Mouse (Mus musculus): ENCODE measurements around the gene Ifi214.

The Ifi214 gene

GRCm38 (mm10) chr1:173535791-173536190 lies at the start of gene Ifi214:
TSS of gene Ifi214 (minus strand) at chr1:173535957.
- WGBS: 88% methylated on average over 3 of the region's 3 CpGs

GRCm38 (mm10) chr1:173579921-173580585 lies 44.3 kb upstream of the Ifi214 start:
- WGBS: 93% methylated on average over 26 of the region's 26 CpGs

GRCm38 (mm10) chr1:173579079-173579478 lies 43.3 kb upstream of the Ifi214 start:
- 88% methylated on average over 9 of the region's 9 CpGs for WGBS

DNA sequence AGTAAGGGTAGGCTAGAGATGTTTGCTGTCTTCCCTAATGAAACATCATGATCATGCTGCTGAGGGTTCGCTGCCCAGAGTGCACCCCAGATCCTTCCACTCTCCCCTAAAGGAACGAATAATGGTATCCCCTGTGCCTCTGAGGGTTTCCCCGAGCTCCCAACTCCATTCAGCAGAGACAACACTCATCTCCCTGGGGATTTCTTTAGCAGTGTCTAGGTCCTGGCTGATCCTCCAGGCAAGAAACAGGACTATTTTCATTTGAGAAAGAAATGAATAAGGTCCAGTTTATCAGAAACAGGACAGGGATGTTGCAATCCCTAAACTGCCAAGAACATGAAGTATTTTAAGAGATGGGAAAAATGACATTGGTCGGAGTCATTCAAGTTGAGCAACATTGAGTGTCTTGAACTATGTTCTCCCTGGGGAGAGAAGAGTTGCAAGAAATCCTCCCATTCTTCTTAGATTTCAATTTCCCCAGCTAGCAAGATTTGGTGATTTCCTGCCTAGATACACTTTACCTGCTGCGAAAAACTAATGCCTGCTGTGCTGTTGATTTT lies 14.8 kb upstream of the Ifi214 start:
- 86% methylated on average over 5 of the region's 5 CpGs for WGBS

DNA sequence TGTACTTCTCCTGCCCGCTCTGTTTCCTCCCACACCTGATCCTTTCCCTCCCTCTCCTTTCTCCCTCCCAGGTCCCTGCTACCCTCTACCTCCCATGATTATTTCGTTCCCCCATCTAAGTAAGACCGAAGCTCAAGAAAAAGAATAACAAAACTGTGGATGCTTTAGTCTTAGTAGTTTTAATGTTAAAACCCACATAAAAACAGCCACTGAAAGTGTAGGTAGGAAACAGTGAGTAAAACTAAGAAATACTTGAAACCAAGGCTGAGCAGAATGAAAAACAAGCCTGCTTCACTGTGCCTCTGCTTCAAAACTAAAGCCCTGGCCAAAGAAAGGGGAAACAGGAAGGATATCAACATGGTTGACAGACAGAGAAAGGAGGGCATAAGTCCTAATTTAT lies 13.0 kb upstream of the Ifi214 start:
- 93% methylated on average over 3 of the region's 3 CpGs for WGBS

DNA sequence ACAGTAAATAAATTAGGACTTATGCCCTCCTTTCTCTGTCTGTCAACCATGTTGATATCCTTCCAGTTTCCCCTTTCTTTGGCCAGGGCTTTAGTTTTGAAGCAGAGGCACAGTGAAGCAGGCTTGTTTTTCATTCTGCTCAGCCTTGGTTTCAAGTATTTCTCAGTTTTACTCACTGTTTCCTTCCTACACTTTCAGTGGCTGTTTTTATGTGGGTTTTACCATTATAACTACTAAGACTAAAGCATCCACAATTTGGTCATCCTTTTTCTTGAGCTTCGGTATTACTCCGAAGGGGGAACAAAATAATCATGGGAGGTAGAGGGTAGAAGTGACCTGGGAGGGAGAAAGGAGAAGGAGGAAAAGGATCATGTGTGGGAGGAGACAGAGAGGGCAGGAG lies 25.2 kb downstream of the Ifi214 start:
- 100% methylated on average over 2 of the region's 2 CpGs for WGBS

- 79% methylated on average over 3 of the region's 3 CpGs for WGBS
Observed at GRCm38 (mm10) chr1:173490812-173491480, 44.8 kb downstream of the Ifi214 start, which contains the start of gene Ifi206. TSS of gene Ifi206 (minus strand) at chr1:173491041.

DNA sequence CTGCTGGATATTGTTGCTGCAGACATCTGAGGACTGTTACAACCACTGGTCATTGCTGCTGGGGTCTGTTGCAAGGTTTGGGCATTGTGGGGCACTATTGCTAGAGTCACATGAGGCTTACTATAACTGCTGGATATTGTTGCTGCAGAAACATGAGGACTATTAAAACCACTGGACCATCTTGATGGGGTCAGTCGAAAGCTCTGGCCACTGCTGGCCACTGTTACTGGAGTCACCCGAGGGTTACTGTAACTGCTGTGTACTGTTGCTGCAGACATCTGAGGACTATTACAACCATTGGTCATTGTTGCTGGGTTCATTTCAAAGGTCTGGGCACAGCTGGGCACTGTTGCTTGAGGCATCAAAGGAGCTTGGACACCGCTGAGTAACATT lies 54.6 kb downstream of the Ifi214 start:
- 87% methylated on average over 3 of the region's 3 CpGs for WGBS

GRCm38 (mm10) chr1:173480399-173481181 lies 55.2 kb downstream of the Ifi214 start:
- WGBS: 92% methylated on average over 5 of the region's 5 CpGs
